Mouse (Mus musculus) lung, embryonic 15.5 days (tissue): ENCODE measurements around the gene Dcaf7. TPM values are rescaled to one million over a fixed set of nuclear protein-coding genes. Genes with fewer than 3 reads are reported as not detected.
"Not testable (repeated sequence)": the region's sequence is repeated elsewhere in the genome, so short reads cannot be mapped to it uniquely, and the experiment has no call there.

Experiments used
- ATAC-seq: fragments of 200-750 bp; cut with Nextera tagmentation; 2 replicates; pipeline ENCODE4 v1.8.0; 2017; ENCODE audit warnings: moderate number of reproducible peaks, borderline replicate concordance; ENCODE audit not compliant: low FRiP score, low TSS enrichment; ENCODE audit errors: extremely low read depth
- H3K27ac ChIP-seq: fragments of 300-500 bp; sonication (generic); 2 replicates; pipeline ENCODE4 v1.5.1; 2015; ENCODE audit warnings: moderate library complexity, mild to moderate bottlenecking, inconsistent platforms
- H3K27me3 ChIP-seq: fragments of 300-500 bp; sonication (generic); 2 replicates; pipeline ENCODE4 v1.6.1; 2015; ENCODE audit warnings: inconsistent platforms
- H3K36me3 ChIP-seq: fragments of 300-500 bp; sonication (generic); 2 replicates; pipeline ENCODE4 v1.6.1; 2015; ENCODE audit warnings: inconsistent platforms
- H3K4me1 ChIP-seq: fragments of 300-500 bp; sonication (generic); 2 replicates; pipeline ENCODE4 v1.6.1; 2015; ENCODE audit warnings: inconsistent platforms
- H3K4me2 ChIP-seq: fragments of 300-500 bp; sonication (generic); 2 replicates; pipeline ENCODE4 v1.6.1; 2015; ENCODE audit warnings: inconsistent platforms, mild to moderate bottlenecking, moderate library complexity
- H3K4me3 ChIP-seq: fragments of 300-500 bp; sonication (generic); 2 replicates; pipeline ENCODE4 v1.5.1; 2015; ENCODE audit warnings: mild to moderate bottlenecking, inconsistent platforms
- H3K9ac ChIP-seq: fragments of 300-500 bp; sonication (generic); 2 replicates; pipeline ENCODE4 v1.6.1; 2015; ENCODE audit warnings: inconsistent platforms
- H3K9me3 ChIP-seq: fragments of 300-500 bp; sonication (generic); 2 replicates; pipeline ENCODE4 v1.6.1; 2016; ENCODE audit warnings: inconsistent platforms
- WGBS: fragments of 180-500 bp; shearing (Covaris S2); methylation state at CpG from one replicate; pipeline ENCODE4 v1.1.7; 2015; 5-methylcytosine and 5-hydroxymethylcytosine counted together
- polyA plus RNA-seq: library from polyadenylated mRNA; unstranded; fragments of >200 nt; fragmentation: Nextera tagmentation; extraction: Ambion mirVana; gene quantifications from 2 replicates; pipeline ENCODE4 v1.2.1, GENCODE M21; 2015

Gene Dcaf7
- polyA plus RNA-seq, 1 experiment from 2014 or later, result 67.8 TPM

DNA sequence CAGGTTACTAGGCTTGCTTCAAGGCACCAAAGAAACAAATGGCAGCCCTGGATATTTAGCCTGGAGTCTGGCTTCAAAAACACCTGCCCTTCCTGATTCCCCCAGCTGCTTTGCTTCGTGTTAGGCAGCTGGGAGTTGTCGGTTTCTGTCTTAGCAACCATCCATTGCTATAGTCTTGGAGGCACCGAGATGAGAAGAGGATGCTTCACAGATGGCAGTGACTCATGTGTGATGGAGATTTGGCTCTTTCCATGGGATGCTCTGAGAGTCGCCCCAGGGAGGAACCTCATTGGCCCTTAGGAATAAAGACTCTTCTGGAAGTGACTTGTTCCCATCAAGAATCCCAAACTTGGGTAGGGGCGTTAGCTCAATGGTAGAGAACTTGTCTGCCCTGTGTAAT lies 20.2 kb upstream of the Dcaf7 start:
- Histone ChIP-seq H3K4me2 (no peak overlapping the region), H3K9ac (no peak overlapping the region), H3K4me1 (peaks cover 13% of the 10 kb centered on the region), H3K27me3 (peaks cover 17% of the 10 kb centered on the region), H3K36me3 (no peaks in the 10 kb centered on the region), H3K27ac (no peak overlapping the region), H3K9me3 (no peaks in the 10 kb centered on the region), H3K4me3 (no peak overlapping the region)
- no peak for ATAC-seq
- 67% methylated on average over 5 of the region's 5 CpGs for WGBS

DNA sequence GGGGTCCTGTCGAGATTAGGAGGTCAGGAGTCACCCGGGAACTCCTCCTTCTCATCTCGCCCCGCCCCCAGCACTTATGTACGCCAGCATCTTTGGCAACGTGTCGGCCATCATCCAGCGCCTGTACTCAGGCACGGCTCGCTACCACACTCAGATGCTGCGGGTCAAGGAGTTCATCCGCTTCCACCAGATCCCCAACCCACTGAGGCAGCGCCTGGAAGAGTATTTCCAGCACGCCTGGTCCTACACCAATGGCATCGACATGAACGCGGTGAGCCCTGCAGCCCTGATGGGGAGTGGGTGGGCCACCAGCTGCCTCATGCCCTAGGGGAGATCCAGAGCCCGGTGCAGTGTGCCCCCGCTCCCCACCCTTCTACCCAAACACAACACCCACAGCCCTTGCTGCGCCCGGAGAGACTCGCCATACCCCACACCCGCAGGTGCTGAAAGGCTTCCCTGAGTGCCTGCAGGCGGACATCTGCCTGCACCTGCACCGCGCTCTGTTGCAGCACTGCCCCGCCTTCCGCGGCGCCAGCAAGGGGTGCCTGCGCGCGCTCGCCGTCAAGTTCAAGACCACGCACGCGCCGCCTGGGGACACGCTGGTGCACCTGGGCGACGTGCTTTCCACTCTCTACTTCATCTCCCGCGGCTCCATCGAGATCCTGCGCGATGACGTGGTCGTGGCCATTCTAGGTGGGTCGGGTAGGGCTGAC lies 16.5 kb upstream of the Dcaf7 start:
- no peak for ATAC-seq
- Histone ChIP-seq H3K9me3 (no peaks in the 10 kb centered on the region), H3K4me2 (peak overlapping the region; percentile 56), H3K27me3 (peaks cover 20% of the 10 kb centered on the region), H3K9ac (no peak overlapping the region), H3K36me3 (no peaks in the 10 kb centered on the region), H3K27ac (no peak overlapping the region), H3K4me1 (peaks cover 6% of the 10 kb centered on the region), H3K4me3 (peak overlapping the region; percentile 26)
- under 1% methylated on average over 50 of the region's 50 CpGs for WGBS

DNA sequence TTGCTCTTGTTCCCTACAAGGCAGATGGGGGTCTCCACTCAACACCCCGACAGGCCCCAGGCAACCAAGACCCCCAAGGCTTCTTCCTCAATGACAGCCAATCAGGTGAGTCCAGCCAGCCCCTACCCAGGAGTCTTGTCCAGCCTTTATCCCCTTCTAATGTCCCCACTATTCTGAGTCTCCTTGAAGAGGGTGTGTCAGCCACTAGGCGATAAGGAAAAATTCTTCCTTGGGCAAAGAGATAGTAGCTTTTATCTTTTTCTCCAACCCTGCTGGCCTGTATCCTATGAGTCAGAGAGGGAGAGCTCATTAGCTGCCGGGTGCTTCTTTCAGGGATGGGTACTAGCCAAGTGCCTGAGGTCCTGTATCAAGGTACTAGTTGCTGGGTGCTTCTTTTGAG lies 10.9 kb upstream of the Dcaf7 start:
- no peak overlapping the region for H3K9ac ChIP-seq
- no peak for ATAC-seq
- 83% methylated on average over 3 of the region's 3 CpGs for WGBS
- no peak overlapping the region for H3K4me2 ChIP-seq
- H3K36me3 ChIP-seq, result no peaks in the 10 kb centered on the region
- peaks cover 9% of the 10 kb centered on the region for H3K27me3 ChIP-seq
- no peak overlapping the region for H3K4me3 ChIP-seq
- H3K4me1 ChIP-seq, result no peaks in the 10 kb centered on the region
- H3K27ac ChIP-seq, result no peak overlapping the region
- no peaks in the 10 kb centered on the region for H3K9me3 ChIP-seq

DNA sequence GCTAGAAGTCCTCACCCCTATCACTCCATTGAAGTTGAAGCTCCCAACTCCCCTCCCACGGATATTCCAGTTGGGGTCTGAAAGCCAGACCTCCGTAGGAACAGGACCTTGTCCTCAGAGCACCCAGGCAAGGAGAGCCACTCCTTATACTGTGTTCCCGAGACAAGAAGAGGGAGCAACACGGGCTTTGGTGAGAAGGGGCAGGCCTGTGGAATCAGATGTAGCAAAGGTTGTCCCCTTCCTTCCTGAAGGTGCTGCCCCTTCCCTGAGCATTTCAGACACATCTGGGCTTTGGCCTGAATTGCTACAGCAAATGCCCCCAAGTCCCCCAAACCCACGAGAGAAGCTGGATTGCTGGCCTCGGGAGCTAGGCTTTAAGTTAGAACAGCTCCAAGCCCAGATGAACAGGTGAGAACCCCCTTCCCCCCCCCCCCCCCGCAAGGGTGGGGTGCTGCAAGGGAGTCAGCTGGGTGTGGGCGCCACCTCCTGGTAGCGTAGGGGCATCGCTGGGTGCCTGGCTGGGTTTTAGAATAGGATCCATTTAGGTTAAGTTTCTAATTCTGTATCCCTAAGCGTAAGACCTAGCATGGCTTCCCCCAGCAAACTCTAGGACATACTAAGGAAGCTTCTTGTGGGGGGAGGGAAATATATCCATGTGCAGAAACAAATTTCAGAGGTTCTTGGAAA lies 10.1 kb upstream of the Dcaf7 start:
- Histone ChIP-seq H3K4me3 (no peak overlapping the region), H3K27me3 (0 out of 2 replicates have a peak, but pooled peaks cover 1% of the 10 kb centered on the region), H3K36me3 (no peaks in the 10 kb centered on the region), H3K4me2 (no peak overlapping the region), H3K9me3 (no peaks in the 10 kb centered on the region), H3K4me1 (no peaks in the 10 kb centered on the region), H3K27ac (no peak overlapping the region), H3K9ac (no peak overlapping the region)
- 26% methylated on average over 10 of the region's 11 CpGs for WGBS
- 0 out of 2 replicates have a peak, but pooled peaks have one; percentile 27 for ATAC-seq

- 86% methylated on average over 5 of the region's 5 CpGs for WGBS
- Histone ChIP-seq H3K4me2 (no peak overlapping the region), H3K27me3 (no peaks in the 10 kb centered on the region)
These were observed 9.1 kb upstream of the Dcaf7 start for GRCm38 (mm10) chr11:106027607-106028006.

GRCm38 (mm10) chr11:106032074-106032473 lies 4.6 kb upstream of the Dcaf7 start:
- H3K27me3 ChIP-seq, H3K36me3 ChIP-seq, H3K9me3 ChIP-seq, ATAC-seq, H3K9ac ChIP-seq, H3K4me1 ChIP-seq: not testable (repeated sequence)
- H3K27ac ChIP-seq, result peak overlapping the region; percentile 71
- peak overlapping the region; percentile 41 for H3K4me3 ChIP-seq
- 29% methylated on average over 8 of the region's 25 CpGs for WGBS
- H3K4me2 ChIP-seq, result 0 out of 2 replicates have a peak overlapping the region, but pooled peaks have one; percentile 30

More at GRCm38 (mm10) chr11:106027607-106028006, 9.1 kb upstream of the Dcaf7 start:
- H3K4me3 ChIP-seq, result no peak overlapping the region
- H3K4me1 ChIP-seq, result no peaks in the 10 kb centered on the region
- H3K27ac ChIP-seq, result no peak overlapping the region
- ATAC-seq, result no peak
- no peak overlapping the region for H3K9ac ChIP-seq
- H3K36me3 ChIP-seq, result no peaks in the 10 kb centered on the region
- H3K9me3 ChIP-seq, result no peaks in the 10 kb centered on the region

GRCm38 (mm10) chr11:106033491-106033919 lies 3.2 kb upstream of the Dcaf7 start:
- no peak overlapping the region for H3K9ac ChIP-seq
- no peak for ATAC-seq
- no peaks in the 10 kb centered on the region for H3K36me3 ChIP-seq
- peaks cover 16% of the 10 kb centered on the region for H3K4me1 ChIP-seq
- 0 out of 2 replicates have a peak overlapping the region, but pooled peaks have one; percentile 10 for H3K4me3 ChIP-seq
- H3K9me3 ChIP-seq, result no peaks in the 10 kb centered on the region
- peak overlapping the region; percentile 28 for H3K4me2 ChIP-seq
- H3K27me3 ChIP-seq, result no peaks in the 10 kb centered on the region
- 0 out of 2 replicates have a peak overlapping the region, but pooled peaks have one; percentile 25 for H3K27ac ChIP-seq
- 32% methylated on average over 11 of the region's 11 CpGs for WGBS

- no peaks in the 10 kb centered on the region for H3K9me3 ChIP-seq
- H3K4me1 ChIP-seq, result peaks cover 22% of the 10 kb centered on the region
- no peak overlapping the region for H3K9ac ChIP-seq
- no peaks in the 10 kb centered on the region for H3K36me3 ChIP-seq
- no peak overlapping the region for H3K4me3 ChIP-seq
- no peak for ATAC-seq
- 78% methylated on average over 9 of the region's 9 CpGs for WGBS
- no peak overlapping the region for H3K27ac ChIP-seq
- H3K4me2 ChIP-seq, result no peak overlapping the region
- no peaks in the 10 kb centered on the region for H3K27me3 ChIP-seq
These were observed 1.7 kb upstream of the Dcaf7 start for GRCm38 (mm10) chr11:106034986-106035385.

DNA sequence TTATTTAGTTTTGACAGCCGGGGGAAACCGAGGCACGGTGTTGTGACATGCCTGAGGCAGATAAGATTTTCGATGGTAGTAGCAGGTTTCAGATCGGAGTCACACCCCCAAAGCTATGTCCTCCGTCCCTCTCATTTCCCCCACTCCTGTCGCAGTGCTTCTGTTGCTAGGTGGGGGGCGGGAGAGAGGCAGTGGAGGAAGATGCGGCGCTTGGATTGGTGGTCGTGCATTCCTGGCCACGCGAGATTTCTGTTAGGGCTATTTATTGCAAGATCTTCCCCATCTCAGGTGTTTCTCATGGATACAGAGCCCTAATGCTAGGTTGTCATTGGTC lies 713 bp downstream of the Dcaf7 start:
- under 1% methylated on average over 13 of the region's 13 CpGs for WGBS
- Histone ChIP-seq H3K27ac (peak overlapping the region; percentile 88), H3K27me3 (no peaks in the 10 kb centered on the region), H3K9me3 (no peaks in the 10 kb centered on the region), H3K4me2 (peak overlapping the region; percentile 90), H3K9ac (peak overlapping the region; percentile 82), H3K4me1 (peaks cover 22% of the 10 kb centered on the region), H3K36me3 (no peaks in the 10 kb centered on the region), H3K4me3 (peak overlapping the region; percentile 85)
- ATAC-seq, result peak; percentile 5; the same call in 1 of the 2 replicates

DNA sequence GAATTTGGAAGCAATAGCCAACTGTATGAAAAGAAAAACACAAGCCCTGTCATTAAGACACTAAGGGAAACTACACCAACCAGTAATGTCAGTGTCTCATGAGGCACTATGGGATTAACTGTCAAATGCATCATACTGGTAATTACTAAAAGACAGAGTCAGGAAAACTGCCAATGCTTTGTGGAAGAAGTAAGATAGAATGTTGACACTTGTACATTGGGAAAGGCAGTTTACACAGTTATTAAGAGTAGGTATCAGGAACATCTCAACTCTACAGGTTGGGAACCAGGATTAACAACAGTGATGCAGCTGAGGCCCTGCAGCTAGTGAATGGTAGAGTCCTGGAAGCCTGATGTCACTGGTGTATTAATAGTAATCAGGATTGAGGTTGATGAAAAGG lies 7.7 kb downstream of the Dcaf7 start:
- Histone ChIP-seq H3K4me3 (no peak overlapping the region), H3K9ac (no peak overlapping the region), H3K4me1 (no peaks in the 10 kb centered on the region), H3K36me3 (peaks cover 25% of the 10 kb centered on the region), H3K27me3 (no peaks in the 10 kb centered on the region), H3K4me2 (no peak overlapping the region), H3K9me3 (no peaks in the 10 kb centered on the region), H3K27ac (no peak overlapping the region)
- no peak for ATAC-seq

DNA sequence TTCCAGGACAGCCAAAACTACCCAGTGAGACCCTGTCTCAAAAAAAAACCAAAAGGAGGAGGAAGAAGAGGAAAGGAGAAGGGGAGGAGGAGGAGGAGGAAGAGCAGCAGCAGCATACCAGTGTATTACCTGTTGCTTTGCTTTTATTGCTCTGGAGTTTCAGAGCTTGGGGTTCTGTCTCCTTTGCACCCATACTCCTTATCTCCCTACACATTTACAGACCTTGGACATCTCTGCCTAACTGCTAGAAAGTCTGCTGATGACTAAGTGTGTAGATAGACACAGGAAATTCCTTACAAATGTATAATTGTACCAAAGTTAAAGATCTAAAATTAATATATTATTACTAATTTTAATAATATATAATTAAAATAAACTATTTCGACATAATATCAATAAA lies 8.6 kb downstream of the Dcaf7 start:
- 93% methylated on average over 1 of the region's 1 CpGs for WGBS
- no peak for ATAC-seq
- Histone ChIP-seq H3K4me1 (no peaks in the 10 kb centered on the region), H3K36me3 (peaks cover 28% of the 10 kb centered on the region), H3K27ac (no peak overlapping the region), H3K27me3 (no peaks in the 10 kb centered on the region), H3K4me2 (no peak overlapping the region), H3K4me3 (no peak overlapping the region), H3K9ac (no peak overlapping the region), H3K9me3 (no peaks in the 10 kb centered on the region)

DNA sequence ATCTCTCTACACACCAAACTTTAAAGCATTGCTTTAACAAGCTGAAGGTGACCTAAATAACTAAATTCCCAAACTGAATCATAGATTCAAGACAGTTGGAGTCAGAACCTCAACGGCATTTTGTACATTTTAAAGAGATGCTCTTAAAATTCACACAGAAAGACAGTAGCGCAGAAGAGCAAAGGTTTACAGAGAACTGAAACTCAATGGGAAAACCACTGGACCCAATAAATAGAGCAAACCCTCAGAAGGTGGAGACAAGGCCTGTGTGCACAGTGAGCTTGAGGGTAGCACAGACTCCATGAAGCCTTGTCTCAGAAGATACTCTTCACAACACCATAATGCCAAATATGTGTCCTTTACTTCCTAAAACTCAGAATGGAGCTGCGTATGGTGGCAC lies 9.1 kb downstream of the Dcaf7 start:
- Histone ChIP-seq H3K4me2 (no peak overlapping the region), H3K9me3 (no peaks in the 10 kb centered on the region), H3K27ac (no peak overlapping the region), H3K27me3 (no peaks in the 10 kb centered on the region), H3K4me1 (no peaks in the 10 kb centered on the region), H3K4me3 (no peak overlapping the region), H3K36me3 (peaks cover 31% of the 10 kb centered on the region), H3K9ac (no peak overlapping the region)
- 95% methylated on average over 3 of the region's 3 CpGs for WGBS
- no peak for ATAC-seq
